Mouse (Mus musculus) ES-Bruce4 (cell line): ENCODE results near the gene Pfkfb1.

Experiments
- CTCF ChIP-seq: IDR thresholded peaks from one replicate; pipeline ENCODE4 v1.8.1; 2011; ENCODE audit warnings: low read depth, low read length
- POLR2A ChIP-seq: IDR thresholded peaks from one replicate; pipeline ENCODE4 v1.8.1; 2011; ENCODE audit warnings: low read length; ENCODE audit not compliant: insufficient read depth

- TF ChIP-seq CTCF (no peak), POLR2A (no peak)
Measured at GRCm38 (mm10) chrX:150656908-150657796, 69.1 kb downstream of the Pfkfb1 start, which contains the start of gene Tro.
